Mouse (Mus musculus) heart, adult 2 months (tissue): ENCODE measurements around the gene Ak4.

Source experiments
- CTCF ChIP-seq: fragments of 200-600 bp; IDR thresholded peaks from 2 replicates; pipeline ENCODE4 v1.8.1; 2022; ENCODE audit warnings: antibody characterized with exemption, mild to moderate bottlenecking, moderate library complexity
- POLR2A ChIP-seq: fragments of 200-500 bp; IDR thresholded peaks from 2 replicates; pipeline ENCODE4 v1.6.1; 2011; ENCODE audit warnings: mild to moderate bottlenecking, low read depth, low read length, control low read depth; ENCODE audit not compliant: insufficient read depth

DNA sequence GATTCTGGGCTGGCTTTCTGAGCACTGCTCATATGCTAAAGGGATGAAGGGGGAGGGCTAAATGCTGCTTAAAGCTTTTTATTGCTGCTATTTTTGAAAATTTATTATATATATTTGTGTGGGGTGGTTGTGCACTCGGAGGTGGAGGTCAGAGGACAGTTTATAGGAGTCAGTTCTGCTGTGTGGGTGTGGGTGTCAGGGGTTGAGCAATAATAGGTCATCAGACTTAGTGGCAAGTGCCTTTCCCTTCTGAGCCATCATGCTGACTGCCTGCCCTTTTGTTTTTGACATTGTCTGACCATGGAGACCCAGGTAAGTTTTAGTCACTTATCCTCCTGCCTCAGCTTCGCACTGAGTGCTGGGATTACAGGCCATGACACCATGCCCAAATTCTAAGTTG is 10.0 kb downstream of the Ak4 start:
- TF ChIP-seq CTCF (no peak), POLR2A (no peak)
